Mouse (Mus musculus): ENCODE measurements at regions not wholly inside any gene's neighbourhood (a gene's known extent, or its start where the extent isn't known, plus 50 kb on each side); places are given as distances from the start of the nearest gene placed in this dataset.
"Not testable (repeated sequence)": the region's sequence is repeated elsewhere in the genome, so short reads cannot be mapped to it uniquely, and the experiment has no call there.

GRCm38 (mm10) chr14:53231142-53231541, 735.6 kb upstream of the Olfr1507 start:
- TF ChIP-seq CTCF (IDR thresholded peaks at IDR 0.05; ENCODE audit: borderline replicate concordance, insufficient read depth, low read length); POLR2A (IDR thresholded peaks at IDR 0.05; ENCODE audit: low read depth, low read length): not testable (repeated sequence)
